Mouse (Mus musculus): ENCODE data around the gene Nfkbie.

Gene Nfkbie

GRCm38 (mm10) chr17:45580958-45581477 is 25.5 kb downstream of the Nfkbie start:
- no peak for DNase-seq (ENCODE audit: inconsistent ontology term)

- DNase-seq (ENCODE audit: inconsistent ontology term), result peak; percentile 57
These were observed 26.1 kb downstream of the Nfkbie start for GRCm38 (mm10) chr17:45581567-45581983.

GRCm38 (mm10) chr17:45582188-45582587 is 26.7 kb downstream of the Nfkbie start:
- no peak for DNase-seq (ENCODE audit: inconsistent ontology term)

- no peak for DNase-seq (ENCODE audit: inconsistent ontology term)
These were observed 27.3 kb downstream of the Nfkbie start for GRCm38 (mm10) chr17:45582715-45583355.

- peak; percentile 97 for DNase-seq (ENCODE audit: inconsistent ontology term)
These were observed 28.8 kb downstream of the Nfkbie start for GRCm38 (mm10) chr17:45584096-45584896.

- DNase-seq (ENCODE audit: inconsistent ontology term), result peak; percentile 93
These were observed 29.6 kb downstream of the Nfkbie start for GRCm38 (mm10) chr17:45584939-45585678.

- DNase-seq (ENCODE audit: inconsistent ontology term), result no peak
These were observed 30.4 kb downstream of the Nfkbie start for GRCm38 (mm10) chr17:45585725-45586448.

GRCm38 (mm10) chr17:45586449-45586837 is 30.9 kb downstream of the Nfkbie start:
- no peak for DNase-seq (ENCODE audit: inconsistent ontology term)

- DNase-seq (ENCODE audit: inconsistent ontology term), result no peak
These were observed 32.9 kb downstream of the Nfkbie start for GRCm38 (mm10) chr17:45588370-45588769.

- DNase-seq (ENCODE audit: inconsistent ontology term), result no peak
These were observed 33.7 kb downstream of the Nfkbie start for GRCm38 (mm10) chr17:45589236-45589635.

- DNase-seq (ENCODE audit: inconsistent ontology term), result no peak
These were observed 34.3 kb downstream of the Nfkbie start for GRCm38 (mm10) chr17:45589844-45590243.

- DNase-seq (ENCODE audit: inconsistent ontology term), result no peak
These were observed 34.9 kb downstream of the Nfkbie start for GRCm38 (mm10) chr17:45590410-45590809.

GRCm38 (mm10) chr17:45591701-45592605 is 36.5 kb downstream of the Nfkbie start:
- no peak for DNase-seq (ENCODE audit: inconsistent ontology term)

GRCm38 (mm10) chr17:45592606-45593431 is 37.3 kb downstream of the Nfkbie start:
- no peak for DNase-seq (ENCODE audit: inconsistent ontology term)

GRCm38 (mm10) chr17:45593479-45593878 is 38.0 kb downstream of the Nfkbie start:
- no peak for DNase-seq (ENCODE audit: inconsistent ontology term)

- no peak for DNase-seq (ENCODE audit: inconsistent ontology term)
These were observed 38.7 kb downstream of the Nfkbie start for GRCm38 (mm10) chr17:45594195-45594594.

GRCm38 (mm10) chr17:45594881-45595735 is 39.6 kb downstream of the Nfkbie start:
- peak; percentile 79 for DNase-seq (ENCODE audit: inconsistent ontology term)

GRCm38 (mm10) chr17:45595736-45596390 is 40.4 kb downstream of the Nfkbie start:
- no peak for DNase-seq (ENCODE audit: inconsistent ontology term)
